Mouse (Mus musculus): ENCODE data around the gene Samd5.

DNA sequence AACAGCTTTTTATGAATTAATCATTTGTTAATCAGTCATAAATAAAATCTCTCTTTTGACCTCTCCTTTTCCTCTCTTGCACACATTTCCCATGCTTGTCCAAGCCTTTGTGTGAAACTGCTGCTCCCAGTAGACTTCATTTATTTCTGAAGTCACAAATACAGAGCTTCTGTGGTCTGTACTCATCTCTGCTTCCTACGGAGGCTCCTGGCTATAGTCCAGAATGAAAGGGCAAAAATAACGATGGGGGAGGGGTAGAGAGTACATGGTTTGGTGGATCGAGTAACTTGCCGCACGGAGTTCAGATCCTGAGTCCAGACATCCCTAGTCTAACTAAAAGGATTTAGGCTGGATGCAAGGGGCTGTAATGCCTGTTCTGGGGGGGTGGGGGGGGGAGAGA lies 3.1 kb upstream of the Samd5 start:
- no peak for TF ChIP-seq EP300 (IDR thresholded peaks at IDR 0.05; ENCODE audit: low read depth)
- no peak for TF ChIP-seq CTCF (IDR thresholded peaks at IDR 0.05; ENCODE audit: low read depth)
